Mouse (Mus musculus): ENCODE measurements around the gene Calml4.

The Calml4 gene

DNA sequence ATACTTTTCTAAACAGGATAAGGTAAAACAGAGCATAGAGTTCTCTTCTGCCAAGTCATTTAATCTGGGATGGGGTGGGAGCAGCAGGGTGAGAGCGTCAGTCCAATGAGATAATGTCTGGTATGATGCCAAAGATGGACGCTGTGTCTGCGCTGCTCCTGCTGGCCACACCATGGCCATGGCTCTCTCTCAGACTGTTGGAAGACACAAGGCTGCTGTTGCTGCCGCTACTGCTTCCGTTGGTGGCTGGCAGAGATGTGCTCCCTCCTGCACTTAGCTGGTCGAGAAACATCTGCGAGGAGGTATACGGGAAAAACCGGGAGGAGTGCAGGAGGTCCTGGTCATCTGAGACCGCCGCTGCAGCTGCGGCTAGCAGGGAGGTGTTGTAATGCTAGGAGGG, 24.0 kb downstream of the Calml4 start:
- no peak for DNase-seq (ENCODE audit: low read depth in 2 of 2, low spot score in 2 of 2)

DNA sequence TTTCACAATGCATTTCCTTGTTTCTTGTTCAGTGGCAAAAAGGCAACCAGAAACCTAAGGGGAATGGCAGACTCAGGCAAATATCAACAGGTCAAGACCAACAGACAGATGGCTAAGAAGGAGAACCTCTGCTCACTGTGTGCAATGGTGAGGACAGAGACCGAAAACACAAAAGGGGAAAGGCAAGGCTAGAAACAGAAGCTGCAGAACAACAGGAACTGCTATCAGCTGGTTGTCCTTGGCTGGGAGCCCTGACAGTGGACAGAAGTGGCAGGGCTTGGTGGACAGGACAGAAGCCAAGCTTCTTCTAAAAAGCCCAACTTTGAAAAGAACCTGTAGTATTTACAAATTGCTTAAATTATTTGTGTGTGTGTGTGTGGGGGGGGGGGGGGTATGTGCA, 36.6 kb downstream of the Calml4 start:
- no peak for DNase-seq (ENCODE audit: low read depth in 2 of 2, low spot score in 2 of 2)

DNA sequence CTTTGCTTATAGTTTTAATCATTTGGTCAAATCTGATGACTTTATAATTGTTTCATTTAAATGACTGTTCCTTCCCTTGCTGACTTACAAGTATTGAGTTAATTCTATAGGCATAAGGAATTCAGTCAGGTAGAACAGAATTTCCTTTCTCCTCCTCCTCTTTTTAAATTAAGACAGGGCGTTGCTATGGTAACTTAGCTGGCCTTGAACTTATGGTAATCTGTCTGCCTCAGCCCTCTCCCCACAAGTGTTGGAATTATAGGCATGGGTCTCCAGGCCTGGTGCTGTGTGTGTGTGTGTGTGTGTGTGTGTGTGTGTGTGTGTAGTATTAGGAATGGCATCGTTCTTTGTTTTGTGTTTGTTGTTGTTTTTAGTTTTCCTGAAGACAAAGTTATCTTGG, 43.9 kb downstream of the Calml4 start:
- no peak for DNase-seq (ENCODE audit: low read depth in 2 of 2, low spot score in 2 of 2)

DNA sequence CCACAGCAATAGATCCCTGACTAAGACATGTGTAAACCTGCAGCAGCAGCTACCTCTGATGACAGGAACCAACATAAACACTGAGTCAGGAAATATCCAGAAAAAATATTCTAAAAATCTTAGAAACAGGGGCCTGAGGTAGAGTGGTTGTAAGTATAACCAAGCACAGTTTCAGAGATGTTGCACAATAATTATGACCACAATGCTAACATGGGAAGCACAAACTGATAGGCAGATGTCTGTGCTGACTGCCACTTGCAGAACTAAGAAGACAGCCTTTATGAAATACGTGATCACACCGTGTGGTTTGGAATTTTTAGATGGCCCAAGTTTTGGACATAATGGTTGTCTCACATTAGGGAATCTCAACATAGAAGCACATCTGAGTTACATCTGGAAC, 46.0 kb downstream of the Calml4 start:
- DNase-seq (ENCODE audit: low read depth in 2 of 2, low spot score in 2 of 2): no peak

DNA sequence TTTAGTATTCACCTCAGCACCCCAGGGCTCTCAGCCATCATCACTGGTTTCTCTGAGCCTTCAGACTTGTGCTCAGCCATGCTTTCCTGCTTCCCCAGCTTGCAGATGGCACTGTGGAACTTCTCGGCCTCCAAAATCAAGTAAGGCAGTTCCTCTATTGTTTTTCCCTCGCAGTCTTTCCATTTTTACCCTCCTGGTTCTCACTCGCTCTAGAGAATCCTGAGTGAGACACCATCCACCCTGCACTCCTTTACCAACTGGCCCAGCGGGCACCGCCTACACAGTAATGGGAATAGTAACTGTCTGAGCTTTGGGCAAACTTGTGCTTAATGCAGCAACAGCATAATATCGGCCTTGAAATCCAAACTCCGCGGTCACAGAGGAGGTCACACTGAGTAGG, 47.2 kb downstream of the Calml4 start:
- no peak for DNase-seq (ENCODE audit: low read depth in 2 of 2, low spot score in 2 of 2)

DNA sequence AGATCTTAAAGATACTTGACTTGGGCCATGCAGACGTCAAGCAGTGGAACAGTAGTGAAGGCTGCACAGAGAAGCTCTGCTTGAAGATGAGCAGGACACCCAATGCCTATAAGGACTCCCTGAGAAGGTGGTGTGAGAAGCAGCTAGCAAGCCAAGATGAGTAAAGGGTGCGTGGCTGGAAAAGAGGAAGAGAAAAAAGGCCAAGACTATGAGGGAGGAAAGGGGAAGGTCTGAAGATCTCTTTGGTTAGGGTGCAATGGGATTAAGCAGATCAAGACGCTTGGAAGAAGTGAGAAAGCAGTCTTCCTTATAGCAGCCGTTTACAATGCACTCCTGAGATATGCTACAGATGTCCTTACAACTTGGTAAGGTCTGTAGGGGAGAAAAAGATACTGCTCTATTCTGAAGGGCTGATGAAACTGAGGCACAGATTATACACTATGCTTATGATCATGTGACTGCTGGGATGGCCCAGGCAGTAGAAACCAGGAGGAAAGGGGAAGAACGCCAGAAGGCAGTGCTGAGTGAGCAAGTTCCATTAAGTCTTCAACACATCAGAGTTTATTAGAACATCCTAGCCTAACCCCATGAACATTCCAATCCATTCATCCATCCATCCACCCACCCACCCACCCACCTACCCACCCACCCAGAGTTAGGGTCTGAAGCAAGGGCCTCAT, 55.6 kb downstream of the Calml4 start:
- no peak for DNase-seq (ENCODE audit: low read depth in 2 of 2, low spot score in 2 of 2)

DNA sequence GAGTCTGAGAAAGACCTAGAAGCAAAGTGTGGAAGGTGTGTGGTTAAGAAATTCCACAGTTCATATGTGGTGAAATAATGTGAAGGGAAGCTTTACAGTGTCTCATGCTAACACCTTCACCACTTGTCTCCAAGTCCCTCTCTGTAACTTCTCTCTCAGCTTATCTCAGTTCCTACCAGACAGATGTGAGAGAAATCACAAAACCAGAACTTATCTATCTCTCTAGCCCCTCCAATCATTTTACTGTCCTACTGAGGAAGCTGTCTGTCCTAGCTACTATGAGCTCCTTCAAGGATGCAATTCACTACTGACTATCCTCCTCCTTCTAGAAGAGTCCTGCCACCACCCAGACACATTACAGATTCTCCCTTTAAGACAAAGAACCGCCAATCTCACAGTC, 59.2 kb downstream of the Calml4 start:
- DNase-seq (ENCODE audit: low read depth in 2 of 2, low spot score in 2 of 2): no peak

DNA sequence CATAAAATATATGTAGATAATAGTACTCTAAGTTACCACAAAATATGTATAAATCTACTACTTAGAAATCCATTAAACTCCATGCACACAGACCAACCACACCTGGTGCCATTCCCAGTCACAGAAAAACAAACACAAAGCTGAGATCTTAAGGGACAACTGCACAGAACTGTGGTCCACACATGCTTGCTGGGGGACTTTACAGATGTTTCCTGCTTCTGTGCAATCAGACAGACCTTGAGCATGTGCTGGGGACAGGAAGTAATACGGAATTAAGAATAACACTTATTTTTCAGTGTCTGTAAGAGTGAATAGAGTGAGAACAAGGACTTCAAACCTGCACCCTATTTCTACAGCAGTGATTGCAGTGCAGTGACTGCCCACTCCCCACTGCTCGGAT, 63.0 kb downstream of the Calml4 start:
- no peak for DNase-seq (ENCODE audit: low read depth in 2 of 2, low spot score in 2 of 2)

DNA sequence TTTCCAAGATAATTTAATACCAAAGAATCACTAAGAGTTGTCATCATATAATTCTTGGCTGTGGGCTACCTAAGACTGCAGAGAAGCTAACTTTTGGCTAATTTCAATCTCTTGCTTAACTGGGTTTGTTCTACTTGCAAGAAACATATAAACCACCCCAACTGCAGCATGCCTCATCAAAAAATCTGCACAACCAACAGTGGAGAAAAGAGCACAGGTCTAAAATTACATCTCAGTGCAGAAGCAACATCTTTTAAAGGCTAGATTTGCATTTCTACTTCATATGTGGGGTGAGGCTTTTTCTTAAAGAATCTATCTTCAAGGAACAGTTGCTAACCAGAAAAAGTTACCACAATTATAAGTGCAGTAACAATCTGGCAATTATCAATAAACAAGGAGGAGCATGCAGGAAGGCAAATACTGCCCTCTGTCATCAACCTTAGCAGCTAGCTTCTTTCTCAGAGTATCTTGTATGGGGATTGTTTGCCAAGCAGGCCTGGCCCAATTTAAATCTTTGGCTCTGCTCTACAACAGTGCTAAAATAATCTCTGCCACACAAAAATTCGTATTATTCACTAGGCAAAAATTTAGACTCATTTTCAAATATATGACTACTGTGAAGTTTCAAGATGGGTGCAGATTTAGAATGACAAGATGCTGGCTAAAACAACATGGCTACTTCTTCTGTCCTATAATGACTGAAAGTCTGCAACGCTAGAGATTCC, 67.2 kb downstream of the Calml4 start:
- no peak for DNase-seq (ENCODE audit: low read depth in 2 of 2, low spot score in 2 of 2)

Measured in CD8-positive naive resting alpha-beta T cell, adult 2 months (primary cell).